Mouse (Mus musculus): ENCODE data around the gene Cd40lg.

DNA sequence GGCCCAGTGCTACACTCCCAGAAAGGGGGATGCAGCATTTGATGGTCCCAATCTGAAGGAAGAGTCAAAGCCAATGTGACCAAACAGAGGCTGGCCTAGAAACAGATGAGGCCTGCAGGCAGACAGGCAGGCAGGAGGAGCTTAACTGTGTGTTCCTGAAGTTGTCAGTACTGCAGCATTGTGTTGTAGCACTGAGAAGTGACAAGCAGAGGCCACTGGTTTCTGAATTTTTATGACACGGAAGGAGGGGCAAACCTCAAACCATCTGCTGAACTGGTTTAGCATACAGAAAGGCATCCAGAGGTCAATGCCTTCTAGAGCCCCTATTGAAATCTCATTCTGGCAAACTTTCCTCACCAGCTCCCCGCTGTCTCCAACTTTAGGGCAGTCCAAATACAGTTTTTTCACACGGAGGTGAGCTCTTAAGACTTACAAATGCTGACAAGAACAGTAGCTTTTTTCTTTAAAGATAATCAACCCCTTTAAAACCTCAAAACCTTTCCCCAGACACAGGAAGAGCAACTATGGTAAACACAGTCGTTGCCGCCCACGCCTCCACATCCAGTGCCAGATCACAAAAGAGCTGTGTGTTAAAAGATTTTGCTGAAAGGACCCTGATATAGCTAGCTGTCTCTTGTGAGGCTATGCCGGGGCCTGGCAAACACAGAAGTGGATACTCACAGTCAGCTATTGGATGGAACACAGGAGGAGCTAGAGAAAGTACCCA is 41.5 kb downstream of the Cd40lg start:
- no peak for TF ChIP-seq MAX (IDR thresholded peaks at IDR 0.05)
- TF ChIP-seq CTCF (IDR thresholded peaks at IDR 0.05; ENCODE audit: control insufficient read depth, insufficient read depth, insufficient read length) = no peak
- TF ChIP-seq MYOG (IDR thresholded peaks at IDR 0.05; ENCODE audit: control insufficient read depth, extremely low read depth, insufficient read length) = no peak
- no peak for TF ChIP-seq FOSL1 (IDR thresholded peaks at IDR 0.05; ENCODE audit: insufficient read depth, low read length, poor library complexity, severe bottlenecking)
- no peak for TF ChIP-seq USF1 (IDR thresholded peaks at IDR 0.05; ENCODE audit: low read depth)
- no peak for TF ChIP-seq CEBPB (IDR thresholded peaks at IDR 0.05; ENCODE audit: low read depth)
